Mouse (Mus musculus) kidney, adult 2 months (tissue): ENCODE measurements around the gene Fcrl5. TPM values are rescaled to one million over a fixed set of nuclear protein-coding genes. Genes with fewer than 3 reads are reported as not detected.

Experiments used
- DNase-seq: peaks from one replicate; pipeline ENCODE4 v3.0.0; 2021
- H3K27ac ChIP-seq: fragments of 200-500 bp; 2 replicates; pipeline ENCODE4 v1.5.1; 2012; ENCODE audit warnings: low read depth, low read length, control low read depth, inconsistent platforms; ENCODE audit not compliant: insufficient read depth
- H3K27me3 ChIP-seq: fragments of 200-500 bp; replicated peaks from 2 replicates; pipeline ENCODE4 v1.6.1; 2012; ENCODE audit warnings: mild to moderate bottlenecking, moderate library complexity, low read length, inconsistent platforms; ENCODE audit not compliant: control insufficient read depth, insufficient read depth
- H3K36me3 ChIP-seq: fragments of 200-500 bp; 2 replicates; pipeline ENCODE4 v1.6.1; 2012; ENCODE audit warnings: mild to moderate bottlenecking, moderate library complexity, low read length, inconsistent platforms; ENCODE audit not compliant: control insufficient read depth, insufficient read depth
- H3K4me1 ChIP-seq: fragments of 200-500 bp; 2 replicates; pipeline ENCODE4 v1.6.1; 2011; ENCODE audit warnings: low read length; ENCODE audit not compliant: control insufficient read depth, insufficient read depth
- H3K4me3 ChIP-seq: fragments of 200-500 bp; 2 replicates; pipeline ENCODE4 v1.5.1; 2011; ENCODE audit warnings: mild to moderate bottlenecking, low read depth, low read length, control low read depth; ENCODE audit not compliant: insufficient read depth
- CTCF ChIP-seq: fragments of 200-500 bp; conservative IDR thresholded peaks from 2 replicates; pipeline ENCODE4 v1.5.1; 2011; ENCODE audit warnings: low read depth, mild to moderate bottlenecking, control low read depth, low read length, moderate library complexity, mixed read lengths; ENCODE audit not compliant: insufficient read depth, insufficient read length
- POLR2A ChIP-seq: fragments of 200-500 bp; IDR thresholded peaks from one replicate; pipeline ENCODE4 v1.6.1; 2011; ENCODE audit warnings: low read depth, low read length, control low read depth
- WGBS: fragments of 180-500 bp; shearing (Covaris S2); methylation state at CpG from one replicate; pipeline ENCODE4 v1.1.7; 2018; 5-methylcytosine and 5-hydroxymethylcytosine counted together
- polyA plus RNA-seq: library from polyadenylated mRNA; depleted of rRNA; stranded (reverse); fragments of >200 nt; gene quantifications from 2 replicates; pipeline ENCODE4 v1.2.3, GENCODE M21; 2012

Gene Fcrl5
- polyA plus RNA-seq, 1 experiment = 0.09 TPM

DNA sequence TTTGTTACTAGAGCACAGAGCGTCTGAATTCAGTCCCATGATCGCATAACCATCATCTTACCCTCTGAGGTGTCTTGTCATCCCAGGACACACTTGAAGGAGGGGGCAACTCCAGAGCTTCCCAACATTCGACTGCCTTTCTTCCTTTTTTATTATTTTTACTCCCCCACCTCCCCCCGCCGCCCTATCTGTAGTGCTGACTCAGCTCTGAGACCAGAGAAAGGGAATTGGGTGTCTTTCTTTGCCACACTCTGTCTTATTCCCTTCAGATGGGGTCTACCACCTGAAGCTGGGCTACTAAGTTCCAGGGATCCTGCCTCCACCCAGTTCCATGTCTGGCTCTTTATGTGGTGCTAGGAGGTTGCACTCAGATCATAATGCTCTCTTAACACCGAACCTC, 25.0 kb upstream of the Fcrl5 start:
- TF ChIP-seq POLR2A = no peak
- H3K4me1 ChIP-seq = no peaks in the 10 kb centered on the region
- no peak overlapping the region for H3K27ac ChIP-seq
- no peaks in the 10 kb centered on the region for H3K36me3 ChIP-seq
- no peak for DNase-seq
- no peaks in the 10 kb centered on the region for H3K27me3 ChIP-seq
- H3K4me3 ChIP-seq = no peak overlapping the region
- WGBS = 73% methylated on average over 6 of the region's 6 CpGs

DNA sequence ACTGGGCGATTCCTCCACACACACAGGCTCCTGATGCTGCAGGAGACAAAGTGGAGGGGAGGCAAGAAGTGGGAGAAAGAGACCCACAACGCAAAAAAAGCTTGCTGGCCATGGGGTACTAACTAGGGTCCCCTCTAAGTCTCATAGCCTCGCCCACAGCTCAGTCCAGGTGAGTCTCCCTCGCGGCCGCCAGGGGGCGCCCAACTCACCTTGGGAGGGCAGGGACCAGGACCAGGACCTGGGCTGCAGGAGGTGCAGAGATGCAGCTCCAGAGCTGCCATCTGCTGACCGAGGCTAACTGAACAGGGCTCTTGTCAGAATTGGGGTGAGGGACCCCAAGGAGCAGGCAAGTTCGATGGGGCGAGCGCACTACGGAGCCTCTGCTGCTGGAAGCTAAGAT, 24.4 kb upstream of the Fcrl5 start:
- H3K27ac ChIP-seq = no peak overlapping the region
- DNase-seq = peak; percentile 17
- no peaks in the 10 kb centered on the region for H3K36me3 ChIP-seq
- 14% methylated on average over 12 of the region's 12 CpGs for WGBS
- H3K4me1 ChIP-seq = no peaks in the 10 kb centered on the region
- TF ChIP-seq CTCF (peak; percentile 72), POLR2A (no peak)
- no peaks in the 10 kb centered on the region for H3K27me3 ChIP-seq
- no peak overlapping the region for H3K4me3 ChIP-seq

- TF ChIP-seq CTCF (no peak), POLR2A (no peak)
- Histone ChIP-seq H3K36me3 (no peaks in the 10 kb centered on the region), H3K27me3 (no peaks in the 10 kb centered on the region), H3K4me3 (no peak overlapping the region), H3K4me1 (no peaks in the 10 kb centered on the region), H3K27ac (no peak overlapping the region)
- WGBS = 74% methylated on average over 1 of the region's 1 CpGs
- DNase-seq = no peak
Measured at GRCm38 (mm10) chr3:87420645-87421044, 14.9 kb upstream of the Fcrl5 start.

- DNase-seq = peak; percentile 1
- Histone ChIP-seq H3K4me1 (no peaks in the 10 kb centered on the region), H3K27me3 (no peaks in the 10 kb centered on the region), H3K36me3 (no peaks in the 10 kb centered on the region), H3K27ac (no peak overlapping the region), H3K4me3 (no peak overlapping the region)
- 57% methylated on average over 4 of the region's 4 CpGs for WGBS
- TF ChIP-seq CTCF (no peak; the same call in 1 of the 2 replicates), POLR2A (no peak)
Measured at GRCm38 (mm10) chr3:87422386-87422910, 13.1 kb upstream of the Fcrl5 start.

DNA sequence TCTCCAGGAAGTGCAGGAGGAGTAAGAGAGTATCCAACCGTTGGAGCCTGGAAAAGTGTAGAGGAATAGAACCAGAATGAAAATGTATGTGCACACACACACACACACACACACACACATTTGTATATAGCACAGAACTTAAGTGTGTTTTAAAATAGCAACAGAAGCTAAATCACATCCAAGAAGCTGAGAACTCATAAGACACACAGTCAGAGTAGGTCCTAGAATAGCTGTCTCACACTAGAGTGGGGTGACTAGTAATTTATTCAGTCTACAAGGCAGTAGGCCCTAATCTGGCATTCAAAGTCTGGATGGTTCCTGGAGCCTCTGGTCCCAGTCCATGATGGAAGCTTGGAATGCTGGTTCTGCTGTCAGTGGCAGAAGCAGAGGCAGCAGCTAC, 5.0 kb downstream of the Fcrl5 start:
- 71% methylated on average over 1 of the region's 1 CpGs for WGBS
- no peaks in the 10 kb centered on the region for H3K36me3 ChIP-seq
- no peaks in the 10 kb centered on the region for H3K27me3 ChIP-seq

GRCm38 (mm10) chr3:87443968-87444367, 8.4 kb downstream of the Fcrl5 start:
- H3K4me1 ChIP-seq = no peaks in the 10 kb centered on the region
- H3K4me3 ChIP-seq = no peak overlapping the region
- no peaks in the 10 kb centered on the region for H3K27me3 ChIP-seq
- no peak overlapping the region for H3K27ac ChIP-seq
- TF ChIP-seq CTCF (no peak), POLR2A (no peak)
- H3K36me3 ChIP-seq = no peaks in the 10 kb centered on the region
- 48% methylated on average over 6 of the region's 6 CpGs for WGBS
- DNase-seq = no peak

More for the DNA sequence above, 5.0 kb downstream of the Fcrl5 start:
- Histone ChIP-seq H3K27ac (no peak overlapping the region), H3K4me3 (no peak overlapping the region), H3K4me1 (no peaks in the 10 kb centered on the region)
- DNase-seq = no peak
- TF ChIP-seq POLR2A = no peak
- no peak for TF ChIP-seq CTCF

- no peaks in the 10 kb centered on the region for H3K36me3 ChIP-seq
- no peaks in the 10 kb centered on the region for H3K4me1 ChIP-seq
- no peaks in the 10 kb centered on the region for H3K27me3 ChIP-seq
- WGBS = 85% methylated on average over 3 of the region's 3 CpGs
- TF ChIP-seq CTCF = no peak
- TF ChIP-seq POLR2A = no peak
- DNase-seq = no peak
- no peak overlapping the region for H3K4me3 ChIP-seq
- H3K27ac ChIP-seq = no peak overlapping the region
Measured at GRCm38 (mm10) chr3:87465454-87465853, 29.9 kb downstream of the Fcrl5 start.

- Histone ChIP-seq H3K36me3 (no peaks in the 10 kb centered on the region), H3K27me3 (no peaks in the 10 kb centered on the region), H3K4me1 (no peaks in the 10 kb centered on the region), H3K4me3 (no peak overlapping the region), H3K27ac (no peak overlapping the region)
- 79% methylated on average over 6 of the region's 6 CpGs for WGBS
- DNase-seq = no peak
- no peak for TF ChIP-seq POLR2A
- no peak for TF ChIP-seq CTCF
Measured at GRCm38 (mm10) chr3:87467011-87467410, 31.4 kb downstream of the Fcrl5 start.
